Mouse (Mus musculus): ENCODE results near the gene Scp2. TPM values are rescaled to one million over a fixed set of nuclear protein-coding genes. Genes with fewer than 3 reads are reported as not detected.

Scp2 gene
- total RNA-seq, 1 experiment from 2014 or later: 385 TPM

- ATAC-seq (replicated peaks; ENCODE audit: insufficient number of reproducible peaks, low FRiP score, low TSS enrichment, poor library complexity, severe bottlenecking): no peak
These were observed 113.1 kb downstream of the Scp2 start for GRCm38 (mm10) chr4:108031502-108032351.

GRCm38 (mm10) chr4:108030888-108031501 lies 113.8 kb downstream of the Scp2 start:
- no peak for ATAC-seq (replicated peaks; ENCODE audit: insufficient number of reproducible peaks, low FRiP score, low TSS enrichment, poor library complexity, severe bottlenecking)

GRCm38 (mm10) chr4:108026193-108026592 lies 118.6 kb downstream of the Scp2 start:
- no peak for ATAC-seq (replicated peaks; ENCODE audit: insufficient number of reproducible peaks, low FRiP score, low TSS enrichment, poor library complexity, severe bottlenecking)

- ATAC-seq (replicated peaks; ENCODE audit: insufficient number of reproducible peaks, low FRiP score, low TSS enrichment, poor library complexity, severe bottlenecking): no peak
These were observed 119.5 kb downstream of the Scp2 start for GRCm38 (mm10) chr4:108025269-108025668.

- no peak for ATAC-seq (replicated peaks; ENCODE audit: insufficient number of reproducible peaks, low FRiP score, low TSS enrichment, poor library complexity, severe bottlenecking)
These were observed 120.2 kb downstream of the Scp2 start for GRCm38 (mm10) chr4:108024641-108025040.

GRCm38 (mm10) chr4:108023186-108023585 lies 121.6 kb downstream of the Scp2 start:
- ATAC-seq (replicated peaks; ENCODE audit: insufficient number of reproducible peaks, low FRiP score, low TSS enrichment, poor library complexity, severe bottlenecking): no peak

- no peak for ATAC-seq (replicated peaks; ENCODE audit: insufficient number of reproducible peaks, low FRiP score, low TSS enrichment, poor library complexity, severe bottlenecking)
These were observed 124.6 kb downstream of the Scp2 start for GRCm38 (mm10) chr4:108020178-108020577.

- no peak for ATAC-seq (replicated peaks; ENCODE audit: insufficient number of reproducible peaks, low FRiP score, low TSS enrichment, poor library complexity, severe bottlenecking)
These were observed 125.6 kb downstream of the Scp2 start for GRCm38 (mm10) chr4:108018961-108019921.

- ATAC-seq (replicated peaks; ENCODE audit: insufficient number of reproducible peaks, low FRiP score, low TSS enrichment, poor library complexity, severe bottlenecking): no peak
These were observed 126.4 kb downstream of the Scp2 start for GRCm38 (mm10) chr4:108018241-108018923.

GRCm38 (mm10) chr4:108017839-108018238 lies 127.0 kb downstream of the Scp2 start:
- no peak for ATAC-seq (replicated peaks; ENCODE audit: insufficient number of reproducible peaks, low FRiP score, low TSS enrichment, poor library complexity, severe bottlenecking)

GRCm38 (mm10) chr4:108016321-108016720 lies 128.5 kb downstream of the Scp2 start:
- ATAC-seq (replicated peaks; ENCODE audit: insufficient number of reproducible peaks, low FRiP score, low TSS enrichment, poor library complexity, severe bottlenecking): no peak

- no peak for ATAC-seq (replicated peaks; ENCODE audit: insufficient number of reproducible peaks, low FRiP score, low TSS enrichment, poor library complexity, severe bottlenecking)
These were observed 129.6 kb downstream of the Scp2 start for GRCm38 (mm10) chr4:108015067-108015765.

GRCm38 (mm10) chr4:108014466-108014865 lies 130.3 kb downstream of the Scp2 start:
- no peak for ATAC-seq (replicated peaks; ENCODE audit: insufficient number of reproducible peaks, low FRiP score, low TSS enrichment, poor library complexity, severe bottlenecking)

- ATAC-seq (replicated peaks; ENCODE audit: insufficient number of reproducible peaks, low FRiP score, low TSS enrichment, poor library complexity, severe bottlenecking): no peak
These were observed 136.3 kb downstream of the Scp2 start for GRCm38 (mm10) chr4:108008541-108008940.

GRCm38 (mm10) chr4:108007532-108008103 lies 137.2 kb downstream of the Scp2 start:
- ATAC-seq (replicated peaks; ENCODE audit: insufficient number of reproducible peaks, low FRiP score, low TSS enrichment, poor library complexity, severe bottlenecking): no peak

GRCm38 (mm10) chr4:108005328-108005727 lies 139.5 kb downstream of the Scp2 start:
- no peak for ATAC-seq (replicated peaks; ENCODE audit: insufficient number of reproducible peaks, low FRiP score, low TSS enrichment, poor library complexity, severe bottlenecking)

- ATAC-seq (replicated peaks; ENCODE audit: insufficient number of reproducible peaks, low FRiP score, low TSS enrichment, poor library complexity, severe bottlenecking): no peak
These were observed 145.4 kb downstream of the Scp2 start for GRCm38 (mm10) chr4:107999380-107999779.
